Mouse (Mus musculus) urinary bladder, adult 2 months (tissue): ENCODE measurements around the gene Rsbn1l. TPM values are rescaled to one million over a fixed set of nuclear protein-coding genes. Genes with fewer than 3 reads are reported as not detected.

Experiments used
- polyA plus RNA-seq: library from polyadenylated mRNA; depleted of rRNA; stranded (reverse); fragments of >200 nt; gene quantifications from 2 replicates; pipeline ENCODE4 v1.2.3, GENCODE M21; 2012; rRNA removed

The Rsbn1l gene
- polyA plus RNA-seq, 1 experiment, result 11.8 TPM

Other genes starting within 250 kb of the Rsbn1l start
- 7.5 and 8.2 TPM in 2 replicates for gene Phtf2, start 74.3 kb downstream of the Rsbn1l start, polyA plus RNA-seq
- gene Tmem60, start 74.2 kb downstream of the Rsbn1l start, polyA plus RNA-seq, result 25.4 and 28.1 TPM in 2 replicates
- 40.6 and 50.2 TPM in 2 replicates for gene Ptpn12, start 99.5 kb upstream of the Rsbn1l start, polyA plus RNA-seq
- 3.4 and 3.7 TPM in 2 replicates for gene Gsap, start 229.9 kb upstream of the Rsbn1l start, polyA plus RNA-seq